28 mouse cellular contexts compared by ENCODE assay signal in the genomic region with DNA sequence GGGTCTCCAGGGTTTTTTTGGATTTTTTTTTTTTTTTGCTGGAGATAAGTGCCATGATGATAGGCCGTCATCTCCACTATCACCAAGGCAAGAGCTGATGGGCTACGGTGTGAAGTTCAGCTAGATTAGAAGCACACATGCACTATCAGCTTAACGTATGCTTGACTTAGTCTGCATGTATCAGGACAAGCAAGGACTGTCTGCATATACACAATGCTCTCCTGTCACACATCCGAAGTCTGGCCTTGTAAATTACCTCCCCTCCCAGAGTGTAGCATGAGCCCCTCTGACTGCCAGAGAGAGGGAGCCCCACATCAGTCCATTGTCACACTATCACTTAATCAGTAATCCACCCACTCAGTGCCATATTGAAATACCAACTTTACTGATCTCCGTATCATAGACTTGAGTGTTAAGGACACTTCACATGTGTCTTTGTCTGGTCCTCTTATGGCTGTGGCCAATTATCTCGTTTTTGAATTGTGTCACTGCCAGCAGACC.
DNase-seq lines count a peak whose midpoint lies in the region; ATAC-seq and TF ChIP-seq lines count a peak whose summit lies in the region.
"Had no signal": no experiment of that assay in that cellular context is flagged by ENCODE, and none has a peak within 500 bp of the region (broad histone marks: within the 10 kb centered on the region; RNA-seq: fewer than 3 reads in every experiment).

No protein-coding gene starts in this region.

- H3K4me1 ChIP-seq in forebrain, embryonic 14.5 days (ENCODE audit: control insufficient read depth, insufficient read depth, low read length), result peaks cover 2% of the 10 kb centered on the region; the same call in 1 of the 2 replicates
- no peaks in the 10 kb centered on the region for H3K4me1 ChIP-seq in forebrain, embryonic 12.5 days
- no peaks in the 10 kb centered on the region; the same call in 1 of the 2 replicates for H3K4me1 ChIP-seq in lung, embryonic 14.5 days (ENCODE audit: insufficient read depth)
- no peaks in the 10 kb centered on the region for H3K4me1 ChIP-seq in lung, postnatal 0 days (ENCODE audit: insufficient read depth, low read depth, low read length)
- peaks cover 12% of the 10 kb centered on the region for H3K4me1 ChIP-seq in heart, embryonic 12.5 days (replicated peaks)
- H3K4me1 ChIP-seq: embryonic facial prominence, embryonic 10.5 days had no signal

- no peak overlapping the region for H3K27ac ChIP-seq in forebrain, embryonic 14.5 days (ENCODE audit: low read depth, low read length)
- no peak overlapping the region for H3K27ac ChIP-seq in forebrain, embryonic 12.5 days
- H3K27ac ChIP-seq in lung, embryonic 14.5 days (ENCODE audit: low read depth), result no peak overlapping the region
- no peak overlapping the region for H3K27ac ChIP-seq in lung, postnatal 0 days (ENCODE audit: low read length)
- no peak overlapping the region for H3K27ac ChIP-seq in heart, embryonic 12.5 days (ENCODE audit: poor library complexity, severe bottlenecking)
- H3K27ac ChIP-seq: embryonic facial prominence, embryonic 10.5 days; embryonic facial prominence, embryonic 13.5 days; gastrocnemius, adult 2 months; heart, embryonic 13.5 days; hindbrain, embryonic 14.5 days; hindbrain, postnatal 0 days had no signal

- ATAC-seq in forebrain, embryonic 14.5 days, result peak; percentile 30; the same call in 1 of the 2 replicates
- no peak for ATAC-seq in forebrain, embryonic 12.5 days (ENCODE audit: low FRiP score)
- ATAC-seq in lung, embryonic 14.5 days (ENCODE audit: insufficient read depth), result peak; percentile 65; the same call in 1 of the 2 replicates
- peak; percentile 35; the same call in 1 of the 2 replicates for ATAC-seq in lung, postnatal 0 days
- ATAC-seq in heart, embryonic 12.5 days (ENCODE audit: insufficient number of reproducible peaks, low FRiP score), result no peak
- ATAC-seq: inflammation-experienced regulatory T-cells, adult 6 months; intestine, embryonic 16.5 days had no signal

- H3K27me3 ChIP-seq in forebrain, embryonic 14.5 days (replicated peaks; ENCODE audit: control insufficient read depth, insufficient read depth, low read length), result no peaks in the 10 kb centered on the region
- H3K27me3 ChIP-seq in forebrain, embryonic 12.5 days, result no peaks in the 10 kb centered on the region
- no peaks in the 10 kb centered on the region for H3K27me3 ChIP-seq in lung, embryonic 14.5 days (ENCODE audit: insufficient read depth, low read length)
- H3K27me3 ChIP-seq in lung, postnatal 0 days (replicated peaks; ENCODE audit: insufficient read depth, low read length), result no peaks in the 10 kb centered on the region
- H3K27me3 ChIP-seq in heart, embryonic 12.5 days (replicated peaks), result no peaks in the 10 kb centered on the region
- H3K27me3 ChIP-seq: CH12.LX; embryonic facial prominence, embryonic 13.5 days; heart, embryonic 13.5 days had no signal

- WGBS in forebrain, embryonic 14.5 days, result 63% methylated on average over 6 of the region's 6 CpGs
- 69% methylated on average over 6 of the region's 6 CpGs for WGBS in forebrain, embryonic 12.5 days
- 58% methylated on average over 6 of the region's 6 CpGs for WGBS in lung, embryonic 14.5 days
- 68% methylated on average over 6 of the region's 6 CpGs for WGBS in lung, postnatal 0 days
- 41% methylated on average over 6 of the region's 6 CpGs for WGBS in heart, embryonic 12.5 days

- no peak overlapping the region for H3K9ac ChIP-seq in forebrain, embryonic 14.5 days (ENCODE audit: low read length)
- H3K9ac ChIP-seq in forebrain, embryonic 12.5 days, result no peak overlapping the region
- H3K9ac ChIP-seq in lung, embryonic 14.5 days, result no peak overlapping the region
- H3K9ac ChIP-seq in lung, postnatal 0 days (replicated peaks; ENCODE audit: low read depth), result no peak overlapping the region
- H3K9ac ChIP-seq in heart, embryonic 12.5 days, result no peak overlapping the region
- H3K9ac ChIP-seq: embryonic facial prominence, embryonic 13.5 days; heart, embryonic 13.5 days; hindbrain, embryonic 14.5 days had no signal

- no peak overlapping the region for H3K4me3 ChIP-seq in forebrain, embryonic 14.5 days (ENCODE audit: low read depth, low read length)
- no peak overlapping the region for H3K4me3 ChIP-seq in forebrain, embryonic 12.5 days (replicated peaks)
- no peak overlapping the region for H3K4me3 ChIP-seq in lung, embryonic 14.5 days (ENCODE audit: low read depth, low read length)
- H3K4me3 ChIP-seq in lung, postnatal 0 days (ENCODE audit: low read depth, low read length), result no peak overlapping the region
- H3K4me3 ChIP-seq in heart, embryonic 12.5 days, result no peak overlapping the region
- H3K4me3 ChIP-seq: embryonic facial prominence, embryonic 10.5 days; embryonic facial prominence, embryonic 13.5 days; erythroblast, embryonic 14.5 days; gastrocnemius, adult 2 months; heart, embryonic 13.5 days had no signal

- H3K9me3 ChIP-seq in forebrain, embryonic 14.5 days (replicated peaks; ENCODE audit: control insufficient read depth, low read length), result no peaks in the 10 kb centered on the region
- H3K9me3 ChIP-seq in forebrain, embryonic 12.5 days, result no peaks in the 10 kb centered on the region
- no peaks in the 10 kb centered on the region for H3K9me3 ChIP-seq in lung, embryonic 14.5 days (ENCODE audit: low read depth, low read length)
- H3K9me3 ChIP-seq in lung, postnatal 0 days (ENCODE audit: low read length), result no peaks in the 10 kb centered on the region
- H3K9me3 ChIP-seq in heart, embryonic 12.5 days (replicated peaks), result no peaks in the 10 kb centered on the region
- H3K9me3 ChIP-seq: embryonic facial prominence, embryonic 10.5 days; embryonic facial prominence, embryonic 13.5 days; G1E; heart, embryonic 13.5 days had no signal

- no peak for DNase-seq in forebrain, embryonic 14.5 days (ENCODE audit: low spot score)
- peak; percentile 56 for DNase-seq in lung, embryonic 14.5 days
- DNase-seq in lung, postnatal 10 days, result no peak
- DNase-seq in lung, postnatal 0 days (ENCODE audit: low spot score), result peak; percentile 11
- no peak for DNase-seq in lung, postnatal 36 days
- DNase-seq: adrenal gland, adult 2 months; adrenal gland, postnatal 14 days; B cell, adult 2 months; cerebellum, adult 11-12 months; cerebellum, postnatal 36 days; embryo, embryonic 11 days; gastrocnemius, adult 2 months; gastrocnemius, postnatal 14 days; heart, adult 18-20 months; heart, postnatal 14 days; heart, postnatal 4 days had no signal

- no peaks in the 10 kb centered on the region for H3K36me3 ChIP-seq in forebrain, embryonic 14.5 days (ENCODE audit: control insufficient read depth, insufficient read depth, low read length)
- no peaks in the 10 kb centered on the region for H3K36me3 ChIP-seq in forebrain, embryonic 12.5 days (replicated peaks)
- H3K36me3 ChIP-seq in lung, embryonic 14.5 days (ENCODE audit: insufficient read depth), result 0 out of 2 replicates have a peak, but pooled peaks cover 4% of the 10 kb centered on the region
- H3K36me3 ChIP-seq in lung, postnatal 0 days (ENCODE audit: insufficient read depth, low read length), result no peaks in the 10 kb centered on the region
- 0 out of 2 replicates have a peak, but pooled peaks cover 5% of the 10 kb centered on the region for H3K36me3 ChIP-seq in heart, embryonic 12.5 days
- H3K36me3 ChIP-seq: embryonic facial prominence, embryonic 13.5 days had no signal

- TF ChIP-seq CTCF in lung, embryonic 14.5 days (IDR thresholded peaks at IDR 0.05; ENCODE audit: low read depth), result no peak
- TF ChIP-seq CTCF in lung, postnatal 0 days (IDR thresholded peaks at IDR 0.05), result no peak

- H3K4me2 ChIP-seq in forebrain, embryonic 14.5 days (ENCODE audit: low read length), result no peak overlapping the region
- no peak overlapping the region for H3K4me2 ChIP-seq in forebrain, embryonic 12.5 days
- H3K4me2 ChIP-seq in lung, embryonic 14.5 days, result no peak overlapping the region
- H3K4me2 ChIP-seq in lung, postnatal 0 days (replicated peaks; ENCODE audit: low read depth, low read length), result no peak overlapping the region
- no peak overlapping the region for H3K4me2 ChIP-seq in heart, embryonic 12.5 days
- H3K4me2 ChIP-seq: embryonic facial prominence, embryonic 13.5 days; heart, embryonic 13.5 days; hindbrain, embryonic 14.5 days had no signal

- TF ChIP-seq EP300 in lung, postnatal 0 days (IDR thresholded peaks at IDR 0.05), result no peak

Comparison
In these comparisons a context has a peak if more than half of its experiments do, and no peak if none do; other contexts are left out.
1. ATAC-seq: peak in forebrain, embryonic 14.5 days (single experiment), lung, embryonic 14.5 days (single experiment) and lung, postnatal 0 days (single experiment); none in forebrain, embryonic 12.5 days (single experiment) and heart, embryonic 12.5 days (single experiment).
2. DNase-seq: peak in lung, embryonic 14.5 days (single experiment) and lung, postnatal 0 days (single experiment); none in forebrain, embryonic 14.5 days (single experiment), lung, postnatal 10 days (single experiment) and lung, postnatal 36 days (single experiment).